Mouse (Mus musculus): ENCODE results near the gene Gtf3c5. TPM values are rescaled to one million over a fixed set of nuclear protein-coding genes. Genes with fewer than 3 reads are reported as not detected.

Gene Gtf3c5
- total and polyA plus RNA-seq, 3 experiments = 22.5 to 50.2 TPM; not detected in 1

- Histone ChIP-seq H3K4me1 (ENCODE audit: control insufficient read depth in 1 of 2, insufficient read depth in 2 of 2, low read length in 2 of 2) (peaks cover 0 to 6% of the 10 kb centered on the region in 2 experiments; a peak in 2 of 4 replicates), H3K27ac (ENCODE audit: control insufficient read depth, low read depth, low read length) (no peak overlapping the region), H3K4me3 (ENCODE audit: control insufficient read depth in 1 of 2, insufficient read depth in 1 of 2, low read depth in 2 of 2, low read length in 2 of 2) (no peak overlapping the region), H3K36me3 (ENCODE audit: control insufficient read depth in 1 of 2, insufficient read depth in 2 of 2, low read length in 2 of 2) (peaks cover 0 to 3% of the 10 kb centered on the region in 2 experiments; a peak in 1 of 4 replicates), H3K27me3 (ENCODE audit: control insufficient read depth in 1 of 2, insufficient read depth in 2 of 2, low read length in 2 of 2) (no peaks in the 10 kb centered on the region), H3K9ac (ENCODE audit: control insufficient read depth, low read depth, low read length, poor library complexity, severe bottlenecking) (no peak overlapping the region), H3K79me2 (ENCODE audit: control insufficient read depth, insufficient read depth, low read length, poor library complexity) (no peaks in the 10 kb centered on the region), H3K9me3 (replicated peaks; ENCODE audit: insufficient read depth, low read length) (no peaks in the 10 kb centered on the region)
- DNase-seq (ENCODE audit: low read depth, low spot score) = no peak
- no peak for TF ChIP-seq NRF1 (IDR thresholded peaks at IDR 0.05; ENCODE audit: insufficient read depth, low read depth, low read length, poor library complexity, severe bottlenecking)
- no peak for TF ChIP-seq POLR2A (IDR thresholded peaks at IDR 0.05; ENCODE audit: control insufficient read depth in 1 of 2, insufficient read depth in 1 of 2, low read depth in 1 of 2, low read length in 2 of 2, poor library complexity in 1 of 2)
- no peak for TF ChIP-seq SMC3 (IDR thresholded peaks at IDR 0.05; ENCODE audit: low read depth, low read length)
- no peak for TF ChIP-seq ZKSCAN1 (IDR thresholded peaks at IDR 0.05; ENCODE audit: low read depth, low read length)
- no peak for TF ChIP-seq USF1 (IDR thresholded peaks at IDR 0.05; ENCODE audit: low read depth, low read length)
- no peak for TF ChIP-seq GABPA (IDR thresholded peaks at IDR 0.05; ENCODE audit: low read depth, low read length)
Observed at GRCm38 (mm10) chr2:28546560-28546959, 37.0 kb downstream of the Gtf3c5 start.

GRCm38 (mm10) chr2:28545976-28546375 is 37.6 kb downstream of the Gtf3c5 start:
- TF ChIP-seq GATA1 (IDR thresholded peaks at IDR 0.05; ENCODE audit: low read depth, low read length) (peak; percentile 62; the same call in 1 of the 2 replicates), TCF12 (IDR thresholded peaks at IDR 0.05; ENCODE audit: low read depth, low read length) (0 out of 2 replicates have a peak, but pooled peaks have one; percentile 28), EP300 (IDR thresholded peaks at IDR 0.05; ENCODE audit: low read depth in 1 of 2, low read length in 2 of 2) (0 out of 4 replicates have a peak, but pooled peaks of 1 of the 2 experiments have one; percentile 10), ETS1 (IDR thresholded peaks at IDR 0.05; ENCODE audit: low read depth, low read length) (peak; percentile 51; the same call in 1 of the 2 replicates), SMC3 (IDR thresholded peaks at IDR 0.05; ENCODE audit: low read depth, low read length) (no peak)
- Histone ChIP-seq H3K27me3 (ENCODE audit: control insufficient read depth in 1 of 2, insufficient read depth in 2 of 2, low read length in 2 of 2) (no peaks in the 10 kb centered on the region), H3K4me1 (ENCODE audit: control insufficient read depth in 1 of 2, insufficient read depth in 2 of 2, low read length in 2 of 2) (peaks cover 0 to 6% of the 10 kb centered on the region in 2 experiments; a peak in 2 of 4 replicates), H3K9ac (ENCODE audit: control insufficient read depth, low read depth, low read length, poor library complexity, severe bottlenecking) (no peak overlapping the region), H3K79me2 (ENCODE audit: control insufficient read depth, insufficient read depth, low read length, poor library complexity) (no peaks in the 10 kb centered on the region), H3K36me3 (ENCODE audit: control insufficient read depth in 1 of 2, insufficient read depth in 2 of 2, low read length in 2 of 2) (peaks cover 0 to 3% of the 10 kb centered on the region in 2 experiments; a peak in 1 of 4 replicates), H3K9me3 (replicated peaks; ENCODE audit: insufficient read depth, low read length) (no peaks in the 10 kb centered on the region), H3K27ac (ENCODE audit: control insufficient read depth, low read depth, low read length) (no peak overlapping the region), H3K4me3 (ENCODE audit: control insufficient read depth in 1 of 2, insufficient read depth in 1 of 2, low read depth in 2 of 2, low read length in 2 of 2) (no peak overlapping the region)
- peak; percentile 45 for DNase-seq (ENCODE audit: low read depth, low spot score)

GRCm38 (mm10) chr2:28543894-28544293 is 39.7 kb downstream of the Gtf3c5 start:
- TF ChIP-seq SMC3 (IDR thresholded peaks at IDR 0.05; ENCODE audit: low read depth, low read length) = no peak
- no peak for TF ChIP-seq ZNF384 (IDR thresholded peaks at IDR 0.05; ENCODE audit: low read depth, low read length)
- TF ChIP-seq KAT2A (conservative IDR thresholded peaks at IDR 0.05; ENCODE audit: low read depth, low read length) = no peak
- no peak for TF ChIP-seq CTCF (IDR thresholded peaks at IDR 0.05 in 2 of 3, conservative IDR thresholded peaks at IDR 0.05 in 1 of 3; ENCODE audit: control insufficient read depth in 1 of 3, insufficient read depth in 1 of 3, low read depth in 2 of 3, low read length in 3 of 3, poor library complexity in 1 of 3, severe bottlenecking in 1 of 3)
- no peak for TF ChIP-seq ZKSCAN1 (IDR thresholded peaks at IDR 0.05; ENCODE audit: low read depth, low read length)
- TF ChIP-seq TCF12 (IDR thresholded peaks at IDR 0.05; ENCODE audit: low read depth, low read length) = no peak
- TF ChIP-seq RAD21 (IDR thresholded peaks at IDR 0.05; ENCODE audit: low read depth, low read length) = no peak
- TF ChIP-seq MYC (IDR thresholded peaks at IDR 0.05; ENCODE audit: low read depth, low read length) = no peak
- Histone ChIP-seq H3K9me3 (replicated peaks; ENCODE audit: insufficient read depth, low read length) (no peaks in the 10 kb centered on the region), H3K9ac (ENCODE audit: control insufficient read depth, low read depth, low read length, poor library complexity, severe bottlenecking) (no peak overlapping the region), H3K27me3 (ENCODE audit: control insufficient read depth in 1 of 2, insufficient read depth in 2 of 2, low read length in 2 of 2) (no peaks in the 10 kb centered on the region), H3K4me3 (ENCODE audit: control insufficient read depth in 1 of 2, insufficient read depth in 1 of 2, low read depth in 2 of 2, low read length in 2 of 2) (no peak overlapping the region), H3K79me2 (ENCODE audit: control insufficient read depth, insufficient read depth, low read length, poor library complexity) (no peaks in the 10 kb centered on the region), H3K4me1 (ENCODE audit: control insufficient read depth in 1 of 2, insufficient read depth in 2 of 2, low read length in 2 of 2) (peaks cover 0 to 6% of the 10 kb centered on the region in 2 experiments; a peak in 2 of 4 replicates), H3K27ac (ENCODE audit: control insufficient read depth, low read depth, low read length) (no peak overlapping the region), H3K36me3 (ENCODE audit: control insufficient read depth in 1 of 2, insufficient read depth in 2 of 2, low read length in 2 of 2) (peaks cover 0 to 3% of the 10 kb centered on the region in 2 experiments; a peak in 1 of 4 replicates)
- no peak for DNase-seq (ENCODE audit: low read depth, low spot score)

Measured in MEL (cell line).